Mouse (Mus musculus): ENCODE measurements around the gene Smchd1. TPM values are rescaled to one million over a fixed set of nuclear protein-coding genes. Genes with fewer than 3 reads are reported as not detected.

Gene Smchd1
- polyA plus RNA-seq, 1 experiment from 2014 or later = 76.1 TPM

DNA sequence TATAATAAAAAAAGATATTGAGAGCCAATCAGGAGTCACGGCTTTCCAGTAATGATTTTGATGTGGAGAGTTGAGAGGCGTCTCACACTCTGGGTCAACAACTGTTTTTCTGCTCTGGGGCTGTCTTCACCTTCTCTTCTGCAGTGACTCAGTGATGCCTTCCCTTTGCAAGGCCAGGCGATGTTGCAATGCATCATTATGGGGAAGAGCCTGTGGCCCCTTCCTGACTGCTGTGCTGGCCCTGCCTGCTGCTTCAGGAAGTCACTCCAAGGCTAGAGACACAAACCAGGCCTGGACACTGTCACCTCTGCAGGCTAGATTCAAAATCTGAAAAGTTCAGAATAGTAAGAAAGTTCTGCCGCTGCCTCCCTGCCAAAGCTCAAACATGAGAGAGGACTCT lies 175.3 kb downstream of the Smchd1 start:
- Histone ChIP-seq H3K36me3 (ENCODE audit: control insufficient read depth, insufficient read depth, low read length) (no peaks in the 10 kb centered on the region), H3K4me3 (ENCODE audit: low read depth, low read length) (no peak overlapping the region), H3K4me2 (no peak overlapping the region), H3K9ac (ENCODE audit: low read length) (no peak overlapping the region), H3K27me3 (ENCODE audit: control insufficient read depth, insufficient read depth, low read length) (no peaks in the 10 kb centered on the region), H3K4me1 (ENCODE audit: control insufficient read depth, insufficient read depth, low read length) (no peaks in the 10 kb centered on the region), H3K27ac (ENCODE audit: low read depth, low read length) (no peak overlapping the region), H3K9me3 (ENCODE audit: control insufficient read depth, low read length) (no peaks in the 10 kb centered on the region)
- WGBS = 96% methylated on average over 4 of the region's 4 CpGs
- ATAC-seq (ENCODE audit: low FRiP score) = no peak
- no peak for DNase-seq (ENCODE audit: low spot score, missing footprints)

DNA sequence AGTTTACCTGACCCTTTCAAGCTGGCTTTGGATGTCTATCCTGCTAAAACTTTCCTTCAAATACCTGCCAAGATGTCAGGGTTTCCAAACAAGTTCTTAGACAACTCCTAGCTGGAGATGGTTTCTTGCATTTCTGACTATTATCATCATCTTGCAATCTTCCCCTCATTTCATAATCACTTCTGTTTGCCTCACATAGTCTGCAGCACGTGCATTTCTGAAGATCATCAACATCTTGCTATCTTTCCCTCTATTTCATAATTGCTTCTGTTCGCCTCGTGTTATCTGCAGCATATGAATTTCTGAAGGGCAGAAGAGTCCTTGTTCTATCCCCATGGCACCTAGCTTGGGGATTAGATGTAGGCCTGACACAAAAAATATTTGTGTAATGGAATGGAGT lies 180.6 kb downstream of the Smchd1 start:
- no peak overlapping the region for H3K9ac ChIP-seq (ENCODE audit: low read length)
- no peak overlapping the region for H3K27ac ChIP-seq (ENCODE audit: low read depth, low read length)
- WGBS = 90% methylated on average over 3 of the region's 3 CpGs
- no peaks in the 10 kb centered on the region for H3K4me1 ChIP-seq (ENCODE audit: control insufficient read depth, insufficient read depth, low read length)
- no peak overlapping the region for H3K4me2 ChIP-seq
- no peak overlapping the region for H3K4me3 ChIP-seq (ENCODE audit: low read depth, low read length)
- ATAC-seq (ENCODE audit: low FRiP score) = no peak
- DNase-seq (ENCODE audit: low spot score, missing footprints) = no peak
- no peaks in the 10 kb centered on the region for H3K27me3 ChIP-seq (ENCODE audit: control insufficient read depth, insufficient read depth, low read length)
- no peaks in the 10 kb centered on the region for H3K36me3 ChIP-seq (ENCODE audit: control insufficient read depth, insufficient read depth, low read length)
- H3K9me3 ChIP-seq (ENCODE audit: control insufficient read depth, low read length) = no peaks in the 10 kb centered on the region

Other genes starting within 250 kb of the Smchd1 start
- gene Emilin2, start 163.4 kb downstream of the Smchd1 start, polyA plus RNA-seq (2014; fragmentation: Nextera tagmentation; extraction: Ambion mirVana) = 10.2 and 11.8 TPM in 2 replicates
- 1.5 and 2.0 TPM in 2 replicates for gene Gm4707, start 15.4 kb downstream of the Smchd1 start, polyA plus RNA-seq (2014; fragmentation: Nextera tagmentation; extraction: Ambion mirVana)
- gene Ndc80, start 51.5 kb upstream of the Smchd1 start, polyA plus RNA-seq (2014; fragmentation: Nextera tagmentation; extraction: Ambion mirVana) = 65.6 and 71.3 TPM in 2 replicates
- 1.6 and 1.7 TPM in 2 replicates for gene Spdya, start 76.7 kb upstream of the Smchd1 start, polyA plus RNA-seq (2014; fragmentation: Nextera tagmentation; extraction: Ambion mirVana)
- 84.0 and 92.9 TPM in 2 replicates for gene Wdr43, start 140.6 kb upstream of the Smchd1 start, polyA plus RNA-seq (2014; fragmentation: Nextera tagmentation; extraction: Ambion mirVana)
- not detected in 2 replicates for gene Togaram2, start 197.9 kb upstream of the Smchd1 start, polyA plus RNA-seq (2014; fragmentation: Nextera tagmentation; extraction: Ambion mirVana)